Mouse (Mus musculus): ENCODE measurements around the gene Cep95. TPM values are rescaled to one million over a fixed set of nuclear protein-coding genes. Genes with fewer than 3 reads are reported as not detected.
"Not testable (repeated sequence)": the region's sequence is repeated elsewhere in the genome, so short reads cannot be mapped to it uniquely, and the experiment has no call there.

Cep95 gene
- polyA plus RNA-seq, 1 experiment from 2014 or later = 17.6 TPM

DNA sequence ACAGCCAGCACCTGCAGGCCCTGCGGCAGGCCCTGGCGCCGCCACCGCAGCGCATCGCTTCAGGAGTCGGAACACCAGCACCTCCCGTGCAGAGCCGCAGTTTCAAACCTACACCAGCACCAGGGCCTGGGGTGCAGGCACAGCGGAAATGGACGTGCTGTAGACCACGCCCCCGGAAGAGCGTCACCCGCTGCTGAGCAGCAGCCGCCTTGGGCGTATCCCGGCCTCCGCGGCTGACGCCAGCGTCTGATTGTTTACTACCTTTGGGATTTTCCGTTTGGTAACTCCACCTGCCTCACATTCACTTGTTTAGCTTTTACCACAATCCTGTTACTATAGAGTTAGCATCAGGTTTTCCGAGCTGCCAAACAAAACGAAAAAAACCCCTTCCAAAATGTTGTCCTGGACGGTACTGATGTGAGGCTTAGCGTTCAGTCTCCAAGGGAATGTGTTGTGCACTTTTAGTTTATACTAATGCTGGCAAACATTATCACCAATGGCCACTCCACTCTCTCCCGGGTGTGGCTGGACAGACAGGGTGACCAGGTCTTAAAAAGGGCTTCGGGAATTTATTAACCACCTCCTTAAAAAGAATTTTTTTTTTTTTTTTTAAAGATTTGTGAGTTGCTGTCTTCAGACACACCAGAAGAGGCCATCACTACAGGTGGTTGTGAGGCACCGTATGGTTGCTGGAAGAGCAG is 9.5 kb upstream of the Cep95 start, which contains the start of gene Polg2:
Polg2 (minus strand) TSS at position 150 of the 701 bp plus-strand sequence.
- Histone ChIP-seq H3K4me1 (peaks cover 6% of the 10 kb centered on the region), H3K27ac (replicated peaks) (peak within 1 kb of the TSS; percentile 93), H3K27me3 (replicated peaks; ENCODE audit: low read depth, poor library complexity, severe bottlenecking) (no peaks in the 10 kb centered on the region), H3K4me3 (peak within 1 kb of the TSS; percentile 92), H3K9me3 (no peaks in the 10 kb centered on the region), H3K36me3 (replicated peaks) (peaks cover 81% of the 10 kb centered on the region)
- WGBS = 4% methylated on average over 30 of the region's 30 CpGs
- DNase-seq (ENCODE audit: low spot score) = peak; percentile 93

DNA sequence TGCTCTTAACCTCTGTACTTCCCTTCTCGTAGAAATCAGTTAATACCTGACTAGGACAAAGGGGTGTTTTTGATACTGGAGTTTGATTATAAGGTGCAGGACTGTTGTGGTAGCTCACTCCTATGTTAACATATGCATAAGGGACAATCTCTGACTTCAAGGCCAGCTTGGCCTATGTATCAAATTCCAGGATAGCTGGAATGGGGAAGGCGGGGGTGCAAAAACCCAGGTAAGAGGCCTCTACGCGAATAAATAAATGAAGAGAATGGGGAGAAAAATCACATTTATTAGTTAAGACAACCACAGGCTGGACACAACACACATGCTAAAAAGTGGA is 9.0 kb upstream of the Cep95 start:
- H3K4me3 ChIP-seq = peak overlapping the region; percentile 92
- no peaks in the 10 kb centered on the region for H3K27me3 ChIP-seq (replicated peaks; ENCODE audit: low read depth, poor library complexity, severe bottlenecking)
- no peak for DNase-seq (ENCODE audit: low spot score)
- peaks cover 81% of the 10 kb centered on the region for H3K36me3 ChIP-seq (replicated peaks)
- WGBS = 75% methylated on average over 4 of the region's 4 CpGs
- no peaks in the 10 kb centered on the region for H3K9me3 ChIP-seq
- H3K4me1 ChIP-seq = peaks cover 6% of the 10 kb centered on the region
- H3K27ac ChIP-seq (replicated peaks) = no peak overlapping the region

DNA sequence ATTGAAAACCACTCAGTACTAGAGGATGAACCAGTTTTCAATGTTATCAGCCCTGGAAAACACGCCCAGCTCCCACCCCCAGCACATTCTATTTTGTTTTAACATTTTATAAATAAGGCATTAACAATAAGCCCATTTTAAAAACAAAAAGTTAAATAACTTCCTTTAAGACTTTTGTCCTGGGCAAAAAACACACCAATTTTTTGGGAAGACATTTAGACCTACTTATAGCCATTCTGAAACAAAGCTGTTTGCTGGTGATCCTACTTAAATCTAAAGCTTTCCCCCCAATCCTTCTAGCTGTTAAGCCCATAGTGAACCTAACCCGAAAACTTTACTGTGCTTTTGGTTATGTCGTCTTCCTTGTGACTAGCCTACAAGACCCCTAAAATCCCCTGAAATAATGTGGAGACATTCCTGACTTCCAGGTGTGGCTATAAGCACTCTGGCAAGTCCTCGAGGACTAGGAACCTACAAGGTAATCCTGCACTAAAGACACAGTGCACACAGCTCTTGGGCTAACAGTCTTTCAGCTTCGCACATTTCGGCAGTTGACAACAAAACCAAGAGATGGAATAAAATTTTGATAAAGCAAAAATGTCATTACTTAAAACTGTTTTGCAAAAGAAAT is 8.3 kb upstream of the Cep95 start:
- 82% methylated on average over 6 of the region's 6 CpGs for WGBS
- peaks cover 8% of the 10 kb centered on the region for H3K4me1 ChIP-seq
- no peaks in the 10 kb centered on the region for H3K9me3 ChIP-seq
- H3K27me3 ChIP-seq (replicated peaks; ENCODE audit: low read depth, poor library complexity, severe bottlenecking) = no peaks in the 10 kb centered on the region
- no peak overlapping the region for H3K27ac ChIP-seq (replicated peaks)
- no peak overlapping the region for H3K4me3 ChIP-seq
- H3K36me3 ChIP-seq (replicated peaks) = peaks cover 81% of the 10 kb centered on the region
- no peak for DNase-seq (ENCODE audit: low spot score)

DNA sequence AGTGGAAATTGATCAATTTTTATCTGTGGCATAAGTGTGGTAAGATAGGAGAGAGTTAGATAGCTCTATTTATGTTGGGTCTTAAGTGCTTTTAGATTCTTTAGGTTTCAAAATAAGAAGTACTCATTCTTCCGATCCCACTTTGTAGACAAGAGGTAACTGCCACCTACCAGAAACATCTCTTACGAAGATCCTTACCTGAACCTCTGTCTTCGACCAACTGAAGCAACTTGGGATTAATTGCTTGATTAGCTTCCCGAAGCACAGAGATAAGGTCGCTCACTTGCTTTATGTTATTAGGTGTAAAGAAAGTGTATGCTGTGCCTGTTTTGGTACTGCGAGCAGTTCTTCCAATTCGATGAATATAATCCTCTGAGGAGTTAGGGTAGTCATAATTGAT is 6.8 kb upstream of the Cep95 start:
- Histone ChIP-seq H3K4me1 (peaks cover 18% of the 10 kb centered on the region), H3K36me3 (replicated peaks) (peaks cover 83% of the 10 kb centered on the region)
- not testable (repeated sequence) for DNase-seq (ENCODE audit: low spot score); H3K4me3 ChIP-seq; H3K27ac ChIP-seq (replicated peaks); H3K9me3 ChIP-seq; H3K27me3 ChIP-seq (replicated peaks; ENCODE audit: low read depth, poor library complexity, severe bottlenecking)
- 93% methylated on average over 7 of the region's 7 CpGs for WGBS

DNA sequence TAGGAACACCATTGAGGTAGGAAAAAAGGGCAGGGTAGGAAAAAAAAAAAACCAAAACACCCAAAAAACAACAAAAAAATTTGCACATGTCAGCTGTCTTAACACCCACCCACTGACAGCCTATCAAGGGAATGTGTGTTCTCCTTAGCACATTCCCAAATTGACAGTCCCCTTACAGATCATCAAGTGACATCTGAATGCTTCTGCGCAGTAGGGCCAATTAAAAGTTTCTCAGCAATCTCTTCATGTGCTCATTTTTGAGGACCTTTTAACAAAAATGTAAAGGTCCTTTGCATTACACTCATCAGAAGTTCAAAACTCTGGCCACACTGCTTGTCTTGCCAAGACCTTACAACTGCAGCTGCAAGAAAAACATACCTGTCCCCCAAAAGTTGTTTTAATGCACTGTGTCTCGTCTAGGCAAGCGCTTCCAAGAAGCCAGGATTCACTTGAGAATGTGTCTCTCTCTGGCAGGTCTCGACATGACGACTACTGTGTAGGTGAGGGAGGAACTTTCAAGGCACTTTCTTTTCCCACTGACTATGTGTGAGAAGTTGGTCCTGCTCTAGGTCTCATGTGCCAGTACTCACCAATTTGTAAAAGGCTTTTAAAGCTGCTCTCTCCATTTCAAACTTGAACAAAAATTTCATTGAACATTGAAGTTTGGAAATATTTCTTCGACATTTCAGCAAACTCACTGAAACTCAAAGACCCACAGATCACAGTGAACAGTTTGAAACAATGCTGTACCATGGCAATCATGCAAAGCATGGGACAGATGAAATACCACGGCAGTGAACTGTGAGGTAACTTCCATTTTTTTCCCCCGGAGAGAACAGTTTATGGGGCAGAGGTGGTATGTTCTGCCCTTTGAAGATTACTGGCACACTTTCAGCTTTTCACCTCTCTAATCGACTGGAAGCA is 5.9 kb upstream of the Cep95 start:
- DNase-seq (ENCODE audit: low spot score) = no peak
- Histone ChIP-seq H3K4me3 (no peak overlapping the region), H3K36me3 (replicated peaks) (peaks cover 83% of the 10 kb centered on the region), H3K9me3 (no peaks in the 10 kb centered on the region), H3K27me3 (replicated peaks; ENCODE audit: low read depth, poor library complexity, severe bottlenecking) (no peaks in the 10 kb centered on the region), H3K4me1 (peaks cover 18% of the 10 kb centered on the region), H3K27ac (replicated peaks) (no peak overlapping the region)
- 85% methylated on average over 9 of the region's 9 CpGs for WGBS

DNA sequence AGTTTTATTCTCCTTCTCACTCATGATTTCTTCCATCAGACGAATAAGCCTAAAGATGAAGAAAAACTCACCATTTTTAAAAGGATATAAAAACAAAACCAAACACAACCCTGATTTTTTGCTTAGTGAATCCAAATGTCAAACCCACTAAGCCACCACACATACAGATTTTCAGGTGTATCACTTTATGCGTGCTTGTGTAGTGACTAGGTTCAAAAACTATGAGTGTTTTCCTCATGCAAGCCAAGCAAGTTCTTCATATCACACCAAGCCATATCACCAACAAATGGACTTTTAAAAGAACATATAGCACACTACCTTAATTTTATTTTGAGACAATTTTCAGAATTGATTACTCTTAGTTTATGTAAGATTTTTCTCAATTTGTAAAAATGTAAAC is 4.6 kb upstream of the Cep95 start:
- H3K27ac ChIP-seq (replicated peaks) = no peak overlapping the region
- peaks cover 17% of the 10 kb centered on the region for H3K4me1 ChIP-seq
- WGBS = 91% methylated on average over 2 of the region's 2 CpGs
- H3K4me3 ChIP-seq = no peak overlapping the region
- H3K36me3 ChIP-seq (replicated peaks) = peaks cover 79% of the 10 kb centered on the region
- no peaks in the 10 kb centered on the region for H3K27me3 ChIP-seq (replicated peaks; ENCODE audit: low read depth, poor library complexity, severe bottlenecking)
- DNase-seq (ENCODE audit: low spot score) = no peak
- no peaks in the 10 kb centered on the region for H3K9me3 ChIP-seq

DNA sequence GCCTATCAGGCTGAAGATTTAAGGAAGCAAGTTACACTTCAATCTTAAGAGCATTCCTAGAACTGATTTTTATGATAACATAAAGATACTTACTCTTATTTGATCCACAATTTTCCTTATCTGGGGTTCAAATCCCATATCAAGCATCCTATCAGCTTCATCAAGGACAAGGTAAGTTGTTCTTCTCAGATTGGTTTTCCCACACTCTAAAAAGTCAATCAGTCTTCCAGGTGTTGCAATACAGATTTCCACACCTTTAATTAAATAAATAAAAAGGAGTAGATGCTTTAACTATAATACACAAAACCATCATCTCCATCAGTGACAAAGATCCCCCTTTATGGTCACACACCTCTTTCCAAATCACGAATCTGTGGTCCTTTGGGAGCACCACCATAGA is 4.0 kb upstream of the Cep95 start:
- peaks cover 77% of the 10 kb centered on the region for H3K36me3 ChIP-seq (replicated peaks)
- peaks cover 17% of the 10 kb centered on the region for H3K4me1 ChIP-seq
- H3K9me3 ChIP-seq = no peaks in the 10 kb centered on the region

DNA sequence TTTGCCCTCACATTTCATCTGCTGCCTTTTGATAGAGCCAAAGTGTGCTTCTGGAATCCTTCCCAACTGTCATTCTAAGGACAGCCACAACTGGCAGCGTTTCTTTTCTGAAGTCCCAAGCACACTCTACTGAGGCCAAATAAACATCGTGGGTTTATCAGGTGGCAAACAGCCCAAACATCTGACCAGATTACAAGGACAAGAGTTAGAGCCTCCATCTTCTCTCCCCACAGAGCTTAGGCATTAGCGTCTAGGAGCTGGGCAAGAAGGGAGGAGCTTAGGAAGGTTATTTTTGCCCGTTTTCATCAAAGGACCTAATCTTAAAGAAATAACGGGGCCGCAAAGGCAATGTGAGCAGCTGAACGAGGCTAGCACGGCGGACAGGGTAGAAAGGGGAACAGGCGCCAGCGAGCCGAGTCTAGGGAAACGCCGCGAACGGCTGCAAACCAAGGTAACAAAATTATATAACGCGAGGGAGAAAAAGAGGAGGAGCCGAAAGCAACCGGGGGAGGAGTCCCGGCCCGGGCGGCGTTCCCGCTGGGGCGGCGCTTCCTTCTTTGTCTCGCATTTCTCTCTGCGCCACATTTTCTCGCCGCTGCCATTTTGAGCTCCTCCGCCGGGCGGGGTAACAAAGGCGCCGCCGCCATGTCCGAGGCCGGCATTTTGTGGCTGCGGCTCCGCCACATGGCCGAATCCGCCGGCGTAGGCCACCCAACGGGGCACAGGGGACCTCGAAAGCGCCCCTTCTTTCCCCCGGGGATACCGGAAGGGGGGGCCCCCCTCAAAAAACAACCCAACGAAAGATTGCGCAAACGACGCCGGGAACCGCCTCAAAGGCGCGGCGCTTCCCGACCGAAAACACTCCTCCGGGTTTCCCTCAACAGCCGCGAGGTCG is 1.7 kb upstream of the Cep95 start:
- Histone ChIP-seq H3K4me3 (peak overlapping the region; percentile 80), H3K36me3 (replicated peaks) (peaks cover 62% of the 10 kb centered on the region), H3K9me3 (no peaks in the 10 kb centered on the region), H3K4me1 (peaks cover 21% of the 10 kb centered on the region), H3K27ac (replicated peaks) (peak overlapping the region; percentile 100), H3K27me3 (replicated peaks; ENCODE audit: low read depth, poor library complexity, severe bottlenecking) (no peaks in the 10 kb centered on the region)
- under 1% methylated on average over 65 of the region's 65 CpGs for WGBS
- DNase-seq (ENCODE audit: low spot score) = peak; percentile 88

More for the DNA sequence above, 4.0 kb upstream of the Cep95 start:
- no peak overlapping the region for H3K27ac ChIP-seq (replicated peaks)
- H3K27me3 ChIP-seq (replicated peaks; ENCODE audit: low read depth, poor library complexity, severe bottlenecking) = no peaks in the 10 kb centered on the region
- WGBS = 83% methylated on average over 1 of the region's 1 CpGs
- no peak for DNase-seq (ENCODE audit: low spot score)
- H3K4me3 ChIP-seq = no peak overlapping the region; the same call in 1 of the 2 replicates

DNA sequence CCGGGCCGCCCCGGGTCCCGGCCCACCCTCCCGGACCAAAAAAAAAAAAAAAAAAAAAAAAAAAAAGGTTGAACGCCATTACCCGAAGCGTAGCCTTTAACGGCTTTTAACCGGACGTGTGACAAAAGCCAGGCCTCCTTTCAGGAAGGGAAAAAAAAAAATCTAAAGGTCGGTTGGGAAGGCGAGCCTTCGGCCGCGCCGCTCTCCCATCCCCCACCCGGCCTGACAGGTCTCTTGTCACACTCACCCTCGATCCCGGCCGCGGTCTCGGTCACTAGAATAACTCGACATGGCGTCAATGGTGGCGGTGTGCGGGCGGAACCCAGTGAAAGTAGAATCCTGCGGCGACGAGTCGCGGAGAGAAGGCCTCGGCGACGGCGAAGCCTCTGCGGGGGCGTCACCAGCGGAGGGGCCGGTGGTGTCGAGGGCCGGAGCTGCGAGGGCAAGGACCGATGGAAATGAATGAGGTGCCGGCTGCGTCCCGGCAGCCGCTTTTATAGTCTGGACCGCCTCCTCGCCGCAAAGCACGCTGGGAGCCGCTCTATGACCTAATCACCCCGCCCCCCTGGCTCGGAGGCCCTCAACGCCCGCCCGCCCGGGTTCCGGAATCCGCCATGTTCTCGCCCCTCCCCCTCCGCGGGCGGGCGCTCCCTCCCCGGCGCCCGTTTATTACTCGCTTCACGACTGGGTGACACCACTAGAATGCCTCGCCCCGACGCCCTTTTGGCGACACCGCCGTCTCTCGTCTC is 852 bp upstream of the Cep95 start:
- Histone ChIP-seq H3K9me3 (no peaks in the 10 kb centered on the region), H3K4me3 (peak overlapping the region; percentile 80), H3K27me3 (replicated peaks; ENCODE audit: low read depth, poor library complexity, severe bottlenecking) (no peaks in the 10 kb centered on the region), H3K36me3 (replicated peaks) (peaks cover 62% of the 10 kb centered on the region), H3K27ac (replicated peaks) (peak overlapping the region; percentile 100), H3K4me1 (peaks cover 21% of the 10 kb centered on the region)
- WGBS = under 1% methylated on average over 79 of the region's 79 CpGs
- peak; percentile 99 for DNase-seq (ENCODE audit: low spot score)

DNA sequence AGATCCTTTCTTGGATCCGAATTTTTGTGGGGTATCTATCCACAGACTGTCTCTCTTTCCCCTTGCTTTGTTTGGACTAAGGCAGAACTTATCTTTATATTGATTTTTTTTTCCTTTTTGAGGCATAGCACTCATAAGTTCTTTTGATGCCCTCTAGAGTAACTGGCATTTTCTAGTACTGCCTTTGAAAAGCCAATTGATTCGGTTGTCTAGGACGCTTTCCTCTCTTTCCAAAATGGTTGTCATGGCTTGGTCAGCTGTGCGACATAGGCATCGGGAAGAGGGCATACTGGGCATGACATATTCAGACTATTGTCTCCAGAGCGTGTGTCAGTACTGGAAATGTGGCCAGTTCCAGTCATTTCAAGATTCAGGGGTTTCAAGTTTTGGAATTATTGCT is 597 bp downstream of the Cep95 start:
- Histone ChIP-seq H3K4me3 (peak overlapping the region; percentile 80), H3K36me3 (replicated peaks) (peaks cover 62% of the 10 kb centered on the region), H3K27me3 (replicated peaks; ENCODE audit: low read depth, poor library complexity, severe bottlenecking) (no peaks in the 10 kb centered on the region), H3K4me1 (peaks cover 22% of the 10 kb centered on the region), H3K9me3 (no peaks in the 10 kb centered on the region), H3K27ac (replicated peaks) (peak overlapping the region; percentile 100)
- DNase-seq (ENCODE audit: low spot score) = peak; percentile 20
- WGBS = 1% methylated on average over 6 of the region's 6 CpGs

DNA sequence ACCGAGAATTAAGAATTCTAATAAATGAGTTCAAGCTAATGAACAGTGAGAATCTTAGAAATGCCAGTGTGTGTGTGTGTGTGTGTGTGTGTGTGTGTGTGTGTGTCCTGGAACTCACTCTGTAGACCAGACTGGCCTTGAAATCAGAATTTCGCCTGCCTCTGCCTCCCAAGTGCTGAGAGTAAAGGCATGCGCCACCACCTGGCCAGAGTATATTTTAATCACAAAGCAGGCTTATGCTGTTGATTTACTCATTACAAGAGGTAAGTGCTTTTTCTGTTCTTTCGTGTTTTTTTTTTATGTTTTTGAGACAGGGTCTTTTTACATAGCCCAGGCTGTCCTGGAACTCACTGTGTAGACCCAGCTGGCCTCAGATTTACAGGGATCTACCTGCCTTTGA is 4.8 kb downstream of the Cep95 start:
- Histone ChIP-seq H3K27ac (replicated peaks) (no peak overlapping the region), H3K27me3 (replicated peaks; ENCODE audit: low read depth, poor library complexity, severe bottlenecking) (no peaks in the 10 kb centered on the region), H3K4me1 (peaks cover 21% of the 10 kb centered on the region), H3K4me3 (no peak overlapping the region), H3K36me3 (replicated peaks) (peaks cover 74% of the 10 kb centered on the region), H3K9me3 (peaks cover 6% of the 10 kb centered on the region)
- no peak for DNase-seq (ENCODE audit: low spot score)
- 75% methylated on average over 4 of the region's 4 CpGs for WGBS
